Mouse (Mus musculus) thymus, adult 2 months (tissue): ENCODE data around the gene Bicral.

Experiments used
- CTCF ChIP-seq: fragments of 200-500 bp; IDR thresholded peaks from 2 replicates; pipeline ENCODE4 v1.5.1; 2012; ENCODE audit warnings: mild to moderate bottlenecking, control low read depth, low read length, moderate library complexity, borderline replicate concordance; ENCODE audit not compliant: control insufficient read depth, poor library complexity, insufficient read depth; ENCODE audit errors: extremely low read depth
- POLR2A ChIP-seq: fragments of 200-500 bp; IDR thresholded peaks from 2 replicates; pipeline ENCODE4 v1.6.1; 2012; ENCODE audit warnings: mild to moderate bottlenecking, low read length, control low read depth, moderate library complexity; ENCODE audit not compliant: control insufficient read depth, poor library complexity, insufficient read depth; ENCODE audit errors: extremely low read depth

GRCm38 (mm10) chr17:46843716-46844115, 14.6 kb downstream of the Bicral start:
- TF ChIP-seq POLR2A (no peak), CTCF (no peak)
